Mouse (Mus musculus): ENCODE measurements at regions not wholly inside any gene's neighbourhood (a gene's known extent, or its start where the extent isn't known, plus 50 kb on each side); places are given as distances from the start of the nearest gene placed in this dataset.

- TF ChIP-seq CTCF (IDR thresholded peaks at IDR 0.05; ENCODE audit: low read depth, low read length) = no peak
- no peak for TF ChIP-seq POLR2A (IDR thresholded peaks at IDR 0.05; ENCODE audit: extremely low read depth, insufficient read depth, low read length)
Measured at GRCm38 (mm10) chr8:34442688-34443087, 331.2 kb upstream of the Gm10131 start.
